Mouse (Mus musculus): ENCODE data around the gene Gm20547.

- no peak for TF ChIP-seq CTCF (IDR thresholded peaks at IDR 0.05; ENCODE audit: extremely low read depth, insufficient read depth, low read length)
- no peak for TF ChIP-seq POLR2A (IDR thresholded peaks at IDR 0.05; ENCODE audit: extremely low read depth, insufficient read depth, low read length)
These were observed 2.9 kb upstream of the Gm20547 start for GRCm38 (mm10) chr17:34884704-34885103.
